Mouse (Mus musculus) limb, embryonic 14.5 days (tissue): ENCODE measurements around the gene Adamts13. TPM values are rescaled to one million over a fixed set of nuclear protein-coding genes. Genes with fewer than 3 reads are reported as not detected.

ENCODE experiments used
- ATAC-seq: fragments of 200-750 bp; cut with Nextera tagmentation; 2 replicates; pipeline ENCODE4 v1.8.0; 2017; ENCODE audit warnings: low read depth, moderate number of reproducible peaks, moderate TSS enrichment; ENCODE audit not compliant: low FRiP score
- DNase-seq: peaks from one replicate; pipeline ENCODE4 v3.0.0-alpha.2; 2015; ENCODE audit warnings: low spot score
- H3K27ac ChIP-seq: fragments of 300-500 bp; sonication (generic); replicated peaks from 2 replicates; pipeline ENCODE4 v1.5.1; 2014; ENCODE audit warnings: low read depth, mild to moderate bottlenecking, low read length, moderate library complexity, mixed read lengths
- H3K27me3 ChIP-seq: fragments of 300-500 bp; sonication (generic); 2 replicates; pipeline ENCODE4 v1.6.1; 2014; ENCODE audit warnings: low read length, mixed read lengths; ENCODE audit not compliant: control insufficient read depth, insufficient read depth
- H3K36me3 ChIP-seq: fragments of 300-500 bp; sonication (generic); 2 replicates; pipeline ENCODE4 v1.6.1; 2014; ENCODE audit warnings: mild to moderate bottlenecking, low read length, moderate library complexity, mixed read lengths; ENCODE audit not compliant: control insufficient read depth, insufficient read depth
- H3K4me1 ChIP-seq: fragments of 300-500 bp; sonication (generic); 2 replicates; pipeline ENCODE4 v1.6.1; 2014; ENCODE audit warnings: antibody characterized with exemption, low read length, mixed read lengths; ENCODE audit not compliant: control insufficient read depth, insufficient read depth
- H3K4me2 ChIP-seq: fragments of 300-500 bp; sonication (generic); replicated peaks from 2 replicates; pipeline ENCODE4 v1.6.1; 2014; ENCODE audit warnings: low read depth, mild to moderate bottlenecking, low read length, moderate library complexity; ENCODE audit not compliant: severe bottlenecking
- H3K4me3 ChIP-seq: fragments of 300-500 bp; sonication (generic); replicated peaks from 2 replicates; pipeline ENCODE4 v1.5.1; 2014; ENCODE audit warnings: low read length
- H3K9ac ChIP-seq: fragments of 300-500 bp; sonication (generic); 2 replicates; pipeline ENCODE4 v1.6.1; 2014; ENCODE audit warnings: mild to moderate bottlenecking, low read depth, low read length, moderate library complexity; ENCODE audit not compliant: severe bottlenecking
- H3K9me3 ChIP-seq: fragments of 300-500 bp; sonication (generic); 2 replicates; pipeline ENCODE4 v1.6.1; 2016; ENCODE audit warnings: low read length; ENCODE audit not compliant: control insufficient read depth
- POLR2A ChIP-seq: fragments of 200-500 bp; IDR thresholded peaks from 2 replicates; pipeline ENCODE4 v1.8.0; 2012; ENCODE audit warnings: inconsistent platforms, mild to moderate bottlenecking, moderate library complexity, borderline replicate concordance; ENCODE audit not compliant: insufficient read depth, insufficient read length; ENCODE audit errors: extremely low read depth
- WGBS: fragments of 180-500 bp; shearing (Covaris S2); extraction: QIAGEN DNeasy Blood & Tissue Kit; methylation state at CpG from one replicate; pipeline ENCODE4 v1.1.7; 2014; 5-methylcytosine and 5-hydroxymethylcytosine counted together
- polyA plus RNA-seq, 2 experiments: library from polyadenylated mRNA; depleted of rRNA in 1 of 2; stranded (reverse) in 1 of 2; unstranded in 1 of 2; fragments of >200 nt; fragmentation: Nextera tagmentation in 1 of 2; extraction: Ambion mirVana in 1 of 2; gene quantifications; 2 replicates each; pipeline versions ENCODE4 v1.2.1 to v1.2.3; 2012 to 2014

The Adamts13 gene
- polyA plus RNA-seq, 2 experiments, result 0.04 TPM; not detected in 1

GRCm38 (mm10) chr2:27043461-27043860 lies 70.2 kb downstream of the Adamts13 start:
- H3K9ac ChIP-seq, result no peak overlapping the region
- DNase-seq, result peak; percentile 88
- WGBS, result 21% methylated on average over 3 of the region's 3 CpGs
- no peak overlapping the region for H3K4me2 ChIP-seq
- H3K27me3 ChIP-seq, result no peaks in the 10 kb centered on the region
- peak; percentile 88 for ATAC-seq
- no peaks in the 10 kb centered on the region for H3K9me3 ChIP-seq
- H3K27ac ChIP-seq, result no peak overlapping the region
- H3K4me3 ChIP-seq, result no peak overlapping the region
- no peaks in the 10 kb centered on the region for H3K4me1 ChIP-seq
- TF ChIP-seq POLR2A, result no peak
- no peaks in the 10 kb centered on the region for H3K36me3 ChIP-seq

- Histone ChIP-seq H3K27ac (no peak overlapping the region), H3K4me3 (no peak overlapping the region), H3K9me3 (no peaks in the 10 kb centered on the region), H3K4me2 (no peak overlapping the region), H3K4me1 (no peaks in the 10 kb centered on the region), H3K9ac (no peak overlapping the region), H3K36me3 (no peaks in the 10 kb centered on the region), H3K27me3 (no peaks in the 10 kb centered on the region)
- no peak for ATAC-seq
- 68% methylated on average over 4 of the region's 4 CpGs for WGBS
- no peak for DNase-seq
- TF ChIP-seq POLR2A, result no peak
Measured at GRCm38 (mm10) chr2:27044166-27044565, 71.0 kb downstream of the Adamts13 start.

- 77% methylated on average over 3 of the region's 3 CpGs for WGBS
- Histone ChIP-seq H3K27ac (no peak overlapping the region), H3K4me1 (no peaks in the 10 kb centered on the region), H3K9ac (no peak overlapping the region), H3K9me3 (no peaks in the 10 kb centered on the region), H3K36me3 (no peaks in the 10 kb centered on the region), H3K4me2 (no peak overlapping the region), H3K27me3 (no peaks in the 10 kb centered on the region), H3K4me3 (no peak overlapping the region)
- no peak for TF ChIP-seq POLR2A
- DNase-seq (no peak), ATAC-seq (no peak)
Measured at GRCm38 (mm10) chr2:27044641-27045040, 71.4 kb downstream of the Adamts13 start.

- Histone ChIP-seq H3K4me2 (no peak overlapping the region), H3K9me3 (no peaks in the 10 kb centered on the region), H3K27me3 (no peaks in the 10 kb centered on the region), H3K4me1 (no peaks in the 10 kb centered on the region), H3K4me3 (no peak overlapping the region), H3K9ac (no peak overlapping the region), H3K36me3 (no peaks in the 10 kb centered on the region), H3K27ac (no peak overlapping the region)
- WGBS, result 71% methylated on average over 8 of the region's 8 CpGs
- TF ChIP-seq POLR2A, result no peak
- DNase-seq (no peak), ATAC-seq (no peak)
Measured at GRCm38 (mm10) chr2:27045979-27046770, 73.0 kb downstream of the Adamts13 start.

DNA sequence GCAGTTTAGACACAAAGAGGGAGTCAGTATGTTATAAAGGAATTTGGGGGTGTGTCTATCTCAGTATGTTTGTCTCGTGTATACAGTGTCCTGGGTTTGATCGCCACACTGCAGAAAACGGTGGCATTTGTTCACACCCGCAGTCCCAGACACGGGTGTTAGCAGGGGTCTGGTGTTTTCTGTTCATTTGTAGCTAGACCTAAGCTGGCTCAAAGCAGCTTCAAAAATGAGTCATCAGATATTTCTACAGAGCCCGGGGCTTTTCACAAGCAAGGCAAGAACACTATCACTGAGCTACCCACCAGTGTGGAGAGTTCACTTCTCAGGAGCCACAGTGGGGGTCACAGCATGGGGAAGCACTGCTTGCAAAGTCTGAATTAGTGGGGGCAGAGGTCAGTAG lies 76.2 kb downstream of the Adamts13 start:
- Histone ChIP-seq H3K4me3 (no peak overlapping the region), H3K9ac (no peak overlapping the region), H3K4me1 (no peaks in the 10 kb centered on the region), H3K27me3 (no peaks in the 10 kb centered on the region), H3K9me3 (no peaks in the 10 kb centered on the region), H3K27ac (no peak overlapping the region), H3K36me3 (no peaks in the 10 kb centered on the region), H3K4me2 (no peak overlapping the region)
- no peak for DNase-seq
- TF ChIP-seq POLR2A, result no peak
- no peak for ATAC-seq
- WGBS, result 57% methylated on average over 6 of the region's 6 CpGs
